Mouse (Mus musculus) brain, embryonic 18.5 days (tissue): ENCODE results near the gene Vav2.

ENCODE experiments used
- DNase-seq: peaks from one replicate; pipeline ENCODE4 v3.0.0-alpha.2; 2012; ENCODE audit warnings: low read depth, low spot score

Vav2 gene

GRCm38 (mm10) chr2:27426855-27427457 is at the start of gene Vav2:
Vav2 (minus strand) TSS chr2:27427033.
- peak; percentile 71 for DNase-seq

DNA sequence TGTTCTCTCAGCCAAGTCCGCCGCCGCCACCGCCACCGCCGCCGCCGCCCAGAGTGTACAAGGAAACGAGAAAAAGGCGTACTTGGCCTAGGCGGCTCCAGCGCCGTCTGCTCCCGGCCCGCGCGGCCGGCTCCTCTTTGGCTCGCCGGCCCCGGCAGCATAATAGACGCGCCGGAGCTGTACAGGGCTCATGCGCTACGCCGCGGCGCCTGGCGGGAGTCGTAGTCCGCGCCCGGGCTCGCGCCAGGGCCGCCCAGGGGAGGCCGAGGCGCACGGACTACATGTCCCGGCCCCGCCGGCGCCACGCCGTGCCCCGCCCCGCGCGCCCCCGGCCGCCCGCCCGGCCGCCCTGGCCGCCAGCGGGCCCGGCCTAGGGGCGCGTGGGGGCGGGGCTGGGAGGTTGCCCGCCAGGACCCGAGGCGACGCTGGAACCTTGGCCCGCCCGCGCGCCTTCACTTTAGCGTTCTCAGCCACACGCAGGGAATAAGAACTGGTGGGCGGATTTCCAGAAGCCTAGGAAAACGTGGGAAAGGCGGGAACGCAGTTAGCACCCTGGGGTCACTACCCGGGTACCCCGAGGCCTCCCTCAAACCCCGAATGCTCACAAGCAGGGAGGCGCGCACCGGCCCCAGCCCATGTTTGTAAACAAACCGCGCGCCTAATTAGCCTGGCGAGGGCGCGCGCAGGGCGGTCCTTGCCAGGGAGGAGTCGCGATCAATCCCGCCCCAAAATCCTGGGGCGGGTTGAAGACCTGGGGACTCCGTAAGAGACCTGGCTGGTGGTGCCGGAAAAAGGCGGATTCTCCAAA is 48.9 kb upstream of the Vav2 start:
- DNase-seq, result peak; percentile 90

GRCm38 (mm10) chr2:27474621-27475484 is 48.0 kb upstream of the Vav2 start:
- peak; percentile 16 for DNase-seq

- DNase-seq, result no peak
Measured at GRCm38 (mm10) chr2:27473911-27474310, 47.1 kb upstream of the Vav2 start.

DNA sequence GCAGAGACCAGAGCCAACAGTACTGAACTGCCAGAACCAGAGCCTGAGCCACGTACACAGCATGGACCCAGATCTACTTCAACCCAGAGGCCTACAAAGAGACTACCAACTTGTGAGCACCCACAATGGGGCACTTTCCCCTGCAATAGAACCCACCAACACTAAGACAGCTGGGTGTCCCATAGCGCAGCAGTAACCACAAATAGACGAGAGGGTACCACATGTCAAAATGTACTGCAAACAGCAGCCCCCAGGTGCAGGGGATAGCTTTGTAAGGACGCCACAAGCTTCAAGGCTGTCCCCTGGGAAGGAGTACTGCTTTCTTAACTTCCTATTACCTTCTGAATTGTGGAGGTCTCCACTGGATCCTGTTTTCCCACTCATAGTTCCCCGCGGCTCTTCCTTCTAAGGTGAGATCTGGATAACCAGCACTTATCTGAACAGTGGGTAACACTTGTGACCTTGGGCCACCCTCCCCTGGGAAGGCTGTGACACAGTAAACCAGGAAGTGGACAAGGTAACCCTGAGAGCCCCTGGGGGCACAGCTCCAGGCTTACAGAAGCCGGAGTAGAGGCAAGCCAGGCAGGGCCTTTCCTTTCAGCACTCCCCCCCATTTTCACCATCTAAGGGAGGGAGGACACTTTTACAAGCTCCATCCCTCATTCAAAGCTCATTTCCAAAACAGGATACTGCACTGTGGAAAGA is 46.4 kb upstream of the Vav2 start:
- DNase-seq, result no peak

DNA sequence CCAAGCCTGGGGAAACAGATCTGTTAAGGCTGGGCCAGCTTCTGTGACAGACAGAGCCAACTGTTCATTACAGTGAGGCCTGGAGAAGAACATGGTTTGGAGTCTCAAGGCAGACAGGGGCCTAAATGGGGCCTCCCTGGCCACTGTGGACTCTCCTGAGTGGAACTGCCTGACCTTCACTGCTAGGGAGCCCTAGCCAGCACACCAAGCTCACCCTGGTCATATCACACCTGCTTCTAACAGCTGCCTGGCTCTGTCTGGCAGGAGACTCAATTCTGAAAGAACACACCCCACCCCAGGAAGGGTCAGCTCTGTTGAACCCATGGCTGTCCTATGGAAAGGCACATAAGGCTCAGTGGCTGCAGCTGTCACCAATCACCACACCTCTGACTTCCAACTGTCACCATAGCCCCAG is 44.3 kb upstream of the Vav2 start:
- DNase-seq, result no peak

DNA sequence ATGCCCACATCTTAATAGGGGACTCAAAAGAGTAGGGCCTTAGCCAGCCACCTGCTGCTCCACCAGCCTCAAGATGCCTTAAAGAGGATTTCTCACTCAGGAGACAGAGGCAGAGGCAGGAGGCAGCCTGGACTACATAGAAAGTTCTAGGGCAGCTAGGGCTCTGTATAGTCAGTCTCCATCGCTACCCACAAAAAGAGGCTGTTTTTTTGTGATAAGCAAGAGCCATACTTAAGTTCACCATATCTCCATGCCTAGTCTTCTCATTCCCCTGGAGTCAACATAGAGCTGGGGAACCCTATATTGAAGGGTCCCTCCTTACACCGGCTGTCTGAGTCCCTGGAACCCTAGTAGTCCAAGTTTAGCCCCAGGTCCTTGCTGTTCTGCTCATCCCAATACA is 43.7 kb upstream of the Vav2 start:
- no peak for DNase-seq

DNA sequence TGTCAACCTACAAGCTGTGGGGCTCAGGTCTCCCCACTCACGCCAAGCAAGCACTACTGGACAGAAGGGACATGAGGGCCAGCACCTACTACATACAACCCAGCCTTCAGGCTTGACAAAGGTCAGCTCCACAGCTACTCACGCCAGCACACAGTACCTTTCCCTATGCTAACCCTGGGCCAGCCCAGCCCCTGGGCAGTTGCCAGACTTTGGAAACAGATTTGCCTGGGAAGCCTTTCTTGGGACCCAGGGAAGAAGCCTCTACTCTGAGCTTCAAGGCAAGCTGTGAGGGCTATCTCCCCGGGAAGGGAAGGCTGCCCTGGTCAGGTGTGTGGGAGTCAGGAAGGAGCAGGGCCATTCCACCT is 43.1 kb upstream of the Vav2 start:
- no peak for DNase-seq

GRCm38 (mm10) chr2:27469292-27469990 is 42.6 kb upstream of the Vav2 start:
- no peak for DNase-seq

DNA sequence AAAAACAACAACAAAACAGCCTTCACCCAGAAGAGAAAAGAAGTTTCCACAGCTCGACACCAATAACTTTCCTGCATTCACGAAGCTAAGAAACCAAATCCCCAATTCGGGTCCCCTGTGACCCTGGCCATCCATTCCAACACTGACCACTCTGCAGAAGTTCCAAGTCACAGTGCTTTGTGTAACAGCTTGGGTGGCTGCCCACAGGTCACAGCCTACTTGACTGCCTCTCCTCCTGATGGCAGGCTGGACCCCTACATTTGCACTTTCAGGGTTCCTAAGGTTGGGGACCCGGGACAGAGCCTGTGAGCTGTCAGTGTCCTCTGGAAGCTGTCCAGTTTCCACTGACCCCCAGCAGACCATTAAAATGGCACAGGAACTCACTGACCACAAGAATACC is 36.1 kb upstream of the Vav2 start:
- DNase-seq, result no peak

DNA sequence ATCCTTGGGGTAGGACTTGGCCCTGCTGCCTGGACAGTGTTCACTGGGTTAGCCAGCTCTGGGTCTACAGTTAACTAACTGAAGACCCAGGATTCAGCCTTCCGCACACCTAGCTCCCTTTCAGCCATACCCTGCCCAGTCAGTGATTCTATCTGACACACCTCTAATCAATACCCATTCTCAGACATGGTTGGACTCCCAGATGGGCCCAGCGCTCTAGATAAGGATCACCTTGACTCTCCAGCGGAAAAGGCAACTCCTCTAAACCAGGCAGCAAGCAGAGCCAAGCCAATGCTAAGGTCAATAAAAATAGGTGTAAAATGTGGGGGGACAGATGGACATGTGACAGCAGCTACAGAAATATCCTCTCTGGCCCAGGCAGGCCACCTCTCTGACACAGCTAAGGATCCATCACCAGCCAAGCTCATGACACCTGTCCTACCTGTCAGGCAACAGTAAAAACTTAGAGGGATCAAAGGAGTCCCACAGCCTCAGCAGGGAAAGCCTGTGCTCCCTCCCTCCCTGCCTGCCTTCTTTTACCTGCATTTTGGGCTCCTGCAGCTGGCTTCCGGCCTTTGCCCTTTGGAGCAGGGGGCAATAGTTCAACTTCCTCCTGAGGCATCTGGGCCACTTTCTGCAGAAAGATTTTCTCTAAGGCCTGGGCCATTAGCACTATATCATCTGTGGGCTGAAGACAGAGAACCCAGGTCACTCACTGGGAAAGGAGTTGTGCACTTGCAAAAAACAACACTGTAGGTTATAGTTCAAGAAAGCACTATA is 35.2 kb upstream of the Vav2 start:
- DNase-seq, result no peak

GRCm38 (mm10) chr2:27460651-27461050 is 33.8 kb upstream of the Vav2 start:
- no peak for DNase-seq

DNA sequence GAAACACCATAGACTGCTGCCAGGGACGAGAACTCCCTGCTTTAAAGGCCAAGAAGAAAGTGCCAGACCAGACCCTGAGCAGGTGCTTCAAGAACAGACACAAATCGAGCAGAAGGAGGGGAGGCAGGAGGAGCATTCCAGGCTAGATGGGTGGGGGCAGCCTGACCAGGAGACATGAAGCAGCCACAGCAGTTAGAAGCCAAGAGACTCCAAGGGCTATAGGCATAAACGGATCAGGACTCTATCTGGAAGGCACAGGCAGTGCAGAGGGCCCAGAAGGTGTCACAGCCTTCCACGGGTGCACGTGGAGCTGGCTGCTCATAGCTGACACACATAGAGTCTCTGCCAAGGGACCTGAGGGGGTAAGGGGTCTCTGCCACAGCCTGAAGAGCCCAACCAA is 33.3 kb upstream of the Vav2 start:
- DNase-seq, result no peak

DNA sequence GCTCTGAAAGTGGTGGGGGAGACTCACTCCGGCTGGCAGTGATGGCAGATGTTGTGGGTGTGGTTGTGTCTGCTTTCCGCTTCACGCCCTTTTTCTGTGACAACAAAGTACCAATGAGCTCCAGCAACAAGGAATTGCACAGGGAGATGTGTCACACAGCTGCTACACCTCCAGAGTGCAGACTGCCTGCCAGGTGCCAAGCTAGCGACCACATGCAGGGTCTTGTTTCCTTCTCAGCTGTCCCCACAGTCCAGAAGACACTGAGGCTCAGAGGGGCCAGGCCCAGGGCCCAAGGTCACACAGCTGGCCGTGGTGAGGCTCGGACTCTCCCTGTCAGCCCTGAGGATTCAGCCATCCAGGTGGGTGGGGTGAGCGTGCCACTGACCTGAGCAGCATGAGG is 32.9 kb upstream of the Vav2 start:
- DNase-seq, result no peak

DNA sequence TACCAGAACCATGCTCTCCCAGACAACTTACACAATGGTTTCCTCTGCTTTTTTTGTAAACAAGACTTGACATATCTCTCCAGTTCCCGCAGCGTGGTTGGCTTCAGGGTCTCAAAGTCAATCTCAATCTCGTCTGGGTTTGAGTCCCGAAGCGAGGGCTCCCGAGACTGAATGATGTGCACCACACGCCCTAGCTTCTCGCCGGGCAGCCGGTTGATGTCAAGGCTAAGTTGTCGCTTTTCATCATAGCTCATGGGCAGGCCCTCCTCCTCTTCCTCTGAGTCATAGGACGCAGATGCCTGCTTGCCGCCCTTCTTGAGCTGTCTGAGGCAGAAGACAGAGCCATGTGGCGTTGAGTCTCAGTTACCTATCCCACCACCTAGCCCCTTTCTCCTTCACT is 23.4 kb upstream of the Vav2 start:
- DNase-seq, result no peak

GRCm38 (mm10) chr2:27447782-27448181 is 20.9 kb upstream of the Vav2 start:
- DNase-seq, result no peak

DNA sequence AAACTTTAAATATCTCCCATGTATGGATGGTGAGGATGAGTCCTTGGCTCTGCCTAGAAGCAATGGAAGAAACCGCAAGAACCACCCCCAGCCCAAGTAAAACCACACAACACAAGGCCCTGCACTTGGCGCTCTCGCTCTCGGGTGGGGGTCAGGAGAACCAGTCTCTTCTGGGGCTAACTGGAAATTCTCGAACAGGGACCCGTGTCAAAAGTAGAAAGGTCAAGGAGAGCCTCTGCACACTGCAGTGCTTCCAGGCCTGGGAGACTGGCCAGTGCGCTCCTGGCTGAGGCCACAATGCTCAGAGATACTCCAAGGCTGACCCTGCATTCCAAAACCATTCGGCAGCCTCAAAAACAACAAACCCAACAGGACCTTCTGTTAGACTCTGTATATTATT is 20.0 kb upstream of the Vav2 start:
- no peak for DNase-seq

DNA sequence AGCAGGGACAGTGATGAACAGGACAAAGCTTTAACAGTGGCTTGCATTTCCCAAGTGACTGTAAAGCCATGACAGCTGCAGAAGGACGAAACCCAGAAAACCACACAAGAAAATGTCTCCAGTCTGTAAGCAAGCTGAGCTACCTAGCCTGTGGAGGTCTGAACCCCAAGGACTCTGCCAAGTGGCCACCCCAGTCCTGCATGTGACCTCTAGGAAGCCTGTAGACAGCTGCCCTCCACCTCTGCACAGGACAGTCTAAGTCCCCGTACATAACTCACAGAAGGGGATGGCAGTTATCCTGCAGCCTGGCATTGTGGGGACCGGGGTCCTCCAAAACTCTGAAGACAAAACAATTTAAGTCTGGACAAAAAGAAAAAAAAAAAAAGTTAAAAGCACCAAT is 19.1 kb upstream of the Vav2 start:
- no peak for DNase-seq

- no peak for DNase-seq
Measured at GRCm38 (mm10) chr2:27443450-27443708, 16.5 kb upstream of the Vav2 start.

DNA sequence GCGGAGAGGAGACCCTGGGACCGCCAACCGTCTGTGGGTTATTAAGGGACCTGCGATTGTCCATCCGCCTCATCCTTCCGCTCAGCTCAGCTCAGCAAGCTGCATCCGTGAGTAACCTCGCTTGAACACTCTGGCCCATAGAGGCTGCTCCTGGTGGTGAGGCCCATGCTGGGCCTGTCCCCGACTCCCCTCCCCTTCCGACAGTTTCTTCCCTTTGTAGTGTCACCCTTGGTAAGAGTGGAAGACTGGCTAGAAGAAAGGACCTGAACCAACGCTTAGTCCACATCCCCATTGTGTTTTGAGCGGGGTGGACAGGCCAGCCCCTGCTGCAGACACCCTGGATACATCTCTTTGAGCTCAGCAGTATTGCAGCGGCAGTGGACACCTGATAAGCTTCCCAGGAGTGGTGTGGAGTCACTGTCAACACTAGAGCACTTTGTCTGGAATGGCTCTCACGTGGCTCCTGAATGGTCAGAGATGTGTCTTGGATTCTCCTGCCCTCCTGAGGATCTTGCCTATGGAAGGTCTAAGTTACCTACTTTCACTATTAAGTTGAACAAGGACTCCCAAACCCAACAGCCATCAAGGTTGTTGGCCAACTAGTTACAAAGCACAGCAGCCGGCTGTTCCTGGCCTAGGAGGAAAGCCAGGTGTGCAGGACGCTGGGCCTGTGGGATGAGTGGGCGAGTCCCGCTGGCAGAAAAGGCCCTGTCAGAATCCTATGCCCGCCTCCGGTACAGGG is 16.0 kb upstream of the Vav2 start:
- no peak for DNase-seq
